Mouse (Mus musculus) testis, adult 2 months (tissue): ENCODE measurements at regions not wholly inside any gene's neighbourhood (a gene's known extent, or its start where the extent isn't known, plus 50 kb on each side); places are given as distances from the start of the nearest gene placed in this dataset.

Experiments
- CTCF ChIP-seq: fragments of 200-500 bp; IDR thresholded peaks from 2 replicates; pipeline ENCODE4 v1.5.1; 2012; ENCODE audit warnings: low read depth, mild to moderate bottlenecking, inconsistent platforms, low read length, moderate library complexity; ENCODE audit not compliant: control insufficient read depth, insufficient read depth, insufficient replicate concordance
- POLR2A ChIP-seq: fragments of 200-500 bp; IDR thresholded peaks from 2 replicates; pipeline ENCODE4 v1.6.1; 2012; ENCODE audit warnings: low read depth, mild to moderate bottlenecking, inconsistent platforms, low read length, moderate library complexity; ENCODE audit not compliant: control insufficient read depth

- TF ChIP-seq CTCF (no peak), POLR2A (no peak)
Observed at GRCm38 (mm10) chr12:107690061-107690460, 201.6 kb downstream of the 3110018I06Rik start.
